Mouse (Mus musculus) right cerebral cortex, adult 2 months (tissue): ENCODE measurements at regions not wholly inside any gene's neighbourhood (a gene's known extent, or its start where the extent isn't known, plus 50 kb on each side); places are given as distances from the start of the nearest gene placed in this dataset.

Experiments
- DNase-seq, 2 experiments: peaks; one replicate each; pipeline ENCODE4 v3.0.0; 2021 to 2022; ENCODE audit warnings: low spot score in 2 of 2

DNA sequence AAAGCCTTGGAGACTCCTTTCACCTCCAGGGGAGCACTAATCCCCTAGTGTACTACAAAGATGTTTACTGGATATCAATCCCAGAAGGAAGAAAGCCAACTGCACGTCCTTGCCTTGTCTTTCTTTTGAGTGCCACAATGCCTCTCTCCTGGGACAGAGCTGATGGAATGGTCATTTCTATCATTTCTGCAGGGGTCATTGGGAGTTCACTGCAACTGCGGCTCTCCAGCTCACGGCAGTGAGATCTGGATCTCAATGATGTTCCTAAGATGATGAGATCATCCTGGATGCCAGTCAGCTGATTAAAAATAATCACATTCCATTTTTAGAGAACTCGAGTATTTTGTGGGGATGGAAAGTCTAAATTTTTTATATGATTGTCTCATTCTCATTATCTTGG lies 341.1 kb downstream of the Lpin1 start:
- no peak for DNase-seq

GRCm38 (mm10) chr12:16268621-16269165 lies 342.1 kb downstream of the Lpin1 start:
- DNase-seq, result no peak

GRCm38 (mm10) chr12:16261465-16261864 lies 349.3 kb downstream of the Lpin1 start:
- no peak for DNase-seq

DNA sequence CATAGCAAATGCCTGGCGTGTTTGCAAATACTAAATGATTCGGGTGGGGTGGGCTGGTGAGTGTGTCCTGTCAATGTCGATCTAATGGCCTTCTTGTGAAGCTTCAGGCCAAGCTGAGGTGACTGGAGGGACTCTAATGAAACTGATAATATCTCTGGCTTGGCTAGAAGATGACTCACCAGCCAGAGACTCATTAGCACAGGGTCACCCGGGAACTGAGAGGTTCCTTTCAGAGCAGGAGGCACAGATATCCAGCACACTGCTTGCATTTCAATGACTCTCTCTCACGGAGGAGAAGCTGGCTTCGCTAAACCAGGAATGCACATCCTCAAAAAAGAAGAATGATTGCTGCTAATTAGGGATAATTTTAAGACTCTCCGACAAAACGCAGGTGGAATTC lies 349.8 kb downstream of the Lpin1 start:
- DNase-seq, result peak in 1 of 2 experiments; percentile 17

DNA sequence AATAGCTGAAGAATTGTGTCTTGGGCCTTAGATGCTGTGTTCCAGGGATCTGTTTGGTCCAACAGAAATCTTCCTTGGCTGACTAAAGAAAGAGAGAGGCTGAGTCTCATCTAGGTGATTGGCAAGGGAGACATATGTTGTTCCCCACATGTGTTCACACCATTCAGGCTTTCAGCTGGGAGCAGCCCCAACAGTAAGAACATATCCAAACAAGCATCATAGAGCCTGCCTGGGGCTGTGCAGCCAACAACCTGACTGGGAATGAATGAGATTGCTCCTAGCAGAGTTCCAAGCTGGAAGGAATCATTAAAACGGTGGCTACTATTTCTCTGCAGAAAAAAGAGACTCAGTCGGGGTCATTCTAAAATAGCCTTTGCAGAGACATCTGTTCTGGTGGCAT lies 350.3 kb downstream of the Lpin1 start:
- peak in 1 of 2 experiments; percentile 7 for DNase-seq

GRCm38 (mm10) chr12:16250621-16251020 lies 360.1 kb downstream of the Lpin1 start:
- DNase-seq, result no peak

GRCm38 (mm10) chr12:16250096-16250495 lies 360.7 kb downstream of the Lpin1 start:
- DNase-seq, result no peak

DNA sequence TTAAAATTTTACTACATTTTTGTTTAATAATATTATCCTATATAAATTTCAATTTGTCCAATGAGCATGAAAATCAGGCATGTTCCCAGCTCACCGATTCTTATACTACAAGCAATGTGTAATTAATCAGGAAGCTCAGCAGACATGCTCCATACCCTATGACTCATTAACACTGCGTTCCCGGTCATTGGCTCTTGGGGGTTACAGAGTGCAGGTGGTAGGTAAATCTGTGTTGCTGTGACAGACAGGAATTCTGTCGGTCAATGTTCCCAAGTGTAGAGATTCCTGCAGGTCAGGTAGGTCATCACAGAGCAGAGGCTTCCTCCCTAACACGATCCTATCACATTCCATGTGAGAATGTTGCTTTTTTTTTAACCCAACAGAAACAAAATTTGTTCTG lies 371.0 kb downstream of the Lpin1 start:
- no peak for DNase-seq

GRCm38 (mm10) chr12:16237498-16237897 lies 373.3 kb downstream of the Lpin1 start:
- DNase-seq, result no peak

DNA sequence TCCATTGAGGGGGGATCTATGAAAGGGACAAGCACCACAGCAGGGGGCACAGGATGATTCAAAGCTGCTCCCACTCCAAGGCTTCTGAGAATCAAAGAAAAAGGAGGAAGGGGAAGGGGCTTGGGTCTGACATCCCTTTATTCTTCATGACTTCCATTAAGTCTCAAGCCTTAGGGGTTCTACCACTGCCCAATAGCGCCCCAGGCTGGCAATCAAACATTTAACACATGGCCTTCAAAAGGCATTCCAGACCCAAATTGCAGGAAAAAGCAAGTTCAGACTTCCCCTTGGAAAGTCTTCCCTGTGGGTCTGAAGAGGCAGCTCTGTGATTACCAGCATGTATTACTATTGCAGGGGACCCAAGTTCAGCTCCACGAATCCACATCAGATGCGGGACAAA lies 377.2 kb downstream of the Lpin1 start:
- no peak for DNase-seq

DNA sequence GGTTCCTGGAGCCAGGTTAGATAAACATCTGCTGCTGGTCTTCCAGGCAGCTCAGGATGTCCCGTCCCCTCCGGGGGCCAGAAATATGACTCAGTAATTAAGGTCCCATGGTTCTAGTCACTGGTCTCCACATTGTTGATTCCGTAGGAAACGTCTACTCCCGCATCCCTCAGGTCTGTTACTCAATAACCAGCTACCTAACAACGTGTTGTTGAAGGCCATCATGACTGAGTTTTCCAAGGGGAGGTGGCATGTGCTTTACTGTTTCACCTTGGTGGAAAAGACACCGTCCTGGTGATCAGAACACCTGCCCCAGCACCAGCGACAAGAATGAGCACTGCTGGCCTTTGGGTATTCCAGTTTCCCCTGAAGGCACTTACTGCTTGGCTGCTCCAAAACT lies 377.9 kb downstream of the Lpin1 start:
- no peak for DNase-seq

GRCm38 (mm10) chr12:16232051-16232450 lies 378.7 kb downstream of the Lpin1 start:
- DNase-seq, result no peak

- DNase-seq, result no peak
These were observed 379.7 kb downstream of the Lpin1 start for GRCm38 (mm10) chr12:16231093-16231492.

- DNase-seq, result no peak
These were observed 385.3 kb downstream of the Lpin1 start for GRCm38 (mm10) chr12:16225428-16225827.

- DNase-seq, result peak; percentile 19 to 20
These were observed 387.8 kb downstream of the Lpin1 start for GRCm38 (mm10) chr12:16222836-16223450.

DNA sequence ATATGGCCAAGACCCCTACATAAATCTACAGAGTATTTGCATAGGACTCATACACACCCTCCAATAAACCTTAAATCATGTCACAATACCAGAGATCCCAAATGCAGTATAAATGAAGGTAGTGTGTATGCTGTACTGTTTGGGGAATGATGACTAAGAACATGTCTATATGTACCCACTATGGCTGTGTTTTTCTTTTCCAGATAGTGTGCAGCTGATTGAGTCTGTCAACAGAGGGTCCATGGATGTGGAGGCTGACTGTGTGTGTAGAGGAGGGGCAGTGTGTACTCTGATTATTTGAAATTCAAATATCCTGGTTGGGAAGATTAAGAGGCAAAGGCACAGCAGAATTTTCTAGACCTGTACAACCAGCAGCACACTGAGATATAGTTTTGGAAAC lies 388.6 kb downstream of the Lpin1 start:
- DNase-seq, result no peak

DNA sequence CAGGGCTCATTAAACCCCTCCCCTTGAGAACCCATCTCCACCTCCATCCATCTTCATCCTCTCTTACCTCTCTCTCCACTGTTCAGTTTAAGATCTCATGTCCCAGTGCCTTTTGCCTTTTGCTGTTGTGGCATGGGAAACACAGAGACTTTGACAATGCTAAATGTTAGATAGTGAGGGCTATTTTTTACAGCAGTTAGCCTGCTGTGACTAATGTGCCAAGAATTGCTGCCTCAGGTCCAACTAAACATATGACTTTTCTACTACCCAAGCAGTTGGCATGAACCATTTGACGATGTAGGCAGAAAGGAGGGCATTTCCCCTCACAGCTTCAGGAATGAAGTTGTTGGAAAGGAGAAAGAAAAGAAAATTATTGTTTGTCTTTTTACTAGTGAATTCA lies 389.6 kb downstream of the Lpin1 start:
- no peak for DNase-seq

- no peak for DNase-seq
These were observed 390.2 kb downstream of the Lpin1 start for GRCm38 (mm10) chr12:16220561-16220960.

DNA sequence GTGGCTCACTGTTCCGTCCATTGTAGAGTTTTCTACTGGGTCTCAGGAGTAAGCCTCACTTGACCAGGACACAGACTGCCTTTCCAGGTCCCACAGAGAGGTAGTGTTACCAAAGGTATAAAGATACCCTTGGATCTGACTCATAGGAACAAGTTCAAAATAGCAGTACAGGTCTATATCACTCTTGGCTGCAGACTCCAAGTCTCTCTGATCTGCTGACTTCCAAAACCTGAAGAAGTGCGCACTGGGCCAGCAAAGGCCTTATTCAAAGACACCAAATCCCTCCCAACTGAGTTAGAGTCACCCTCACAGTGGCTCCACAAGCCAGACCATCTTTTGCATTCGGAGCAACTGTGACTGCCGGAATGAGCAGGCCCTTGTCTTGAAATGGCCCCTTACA lies 391.9 kb downstream of the Lpin1 start:
- DNase-seq, result no peak

DNA sequence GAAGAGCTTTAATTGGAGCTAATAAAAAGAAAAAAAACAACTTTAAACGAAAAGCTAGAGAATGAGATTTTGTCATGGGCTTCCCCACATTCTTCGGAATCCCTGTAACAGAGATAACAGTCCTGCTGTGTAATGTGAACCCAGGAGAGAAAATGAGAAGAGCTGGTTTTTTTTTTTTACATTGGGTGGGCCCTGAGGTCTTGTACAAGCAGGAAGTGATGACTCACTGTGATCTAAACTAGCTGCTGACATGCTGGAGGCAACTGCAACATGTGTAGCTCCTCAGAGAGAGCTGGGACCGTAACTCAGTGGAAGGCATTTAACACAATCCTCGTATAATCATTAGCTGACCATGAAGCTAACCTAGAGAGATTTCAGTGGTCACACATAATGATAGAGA lies 393.8 kb upstream of the Trib2 start:
- no peak for DNase-seq

- DNase-seq, result no peak
These were observed 393.4 kb upstream of the Trib2 start for GRCm38 (mm10) chr12:16210111-16210510.

DNA sequence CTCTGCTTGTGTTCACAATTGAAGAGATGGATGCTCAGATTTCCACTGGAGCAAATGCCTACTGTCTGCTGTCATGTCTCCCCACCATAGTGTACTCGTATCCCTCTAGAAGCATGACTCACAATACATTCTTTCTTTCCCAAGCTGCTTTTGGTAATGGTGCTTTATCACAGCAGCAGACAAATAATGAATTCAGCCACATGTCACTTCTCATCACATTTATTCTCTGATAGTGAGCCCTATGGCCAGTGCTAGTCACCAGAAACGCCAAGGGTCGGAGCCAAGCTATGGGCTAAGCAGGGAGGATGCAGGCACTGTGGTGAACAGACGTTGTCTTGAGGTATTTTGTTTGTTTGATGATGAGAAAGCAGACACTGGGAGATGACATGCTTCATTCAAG lies 388.2 kb upstream of the Trib2 start:
- no peak for DNase-seq

- no peak for DNase-seq
These were observed 380.2 kb upstream of the Trib2 start for GRCm38 (mm10) chr12:16196917-16197316.

GRCm38 (mm10) chr12:16191803-16192389 lies 375.2 kb upstream of the Trib2 start:
- DNase-seq, result no peak
